Mouse (Mus musculus) testis, adult 2 months (tissue): ENCODE data around the gene Auts2. TPM values are rescaled to one million over a fixed set of nuclear protein-coding genes. Genes with fewer than 3 reads are reported as not detected.

Experiments
- H3K27ac ChIP-seq: fragments of 200-500 bp; 2 replicates; pipeline ENCODE4 v1.5.1; 2012; ENCODE audit warnings: low read depth, low read length; ENCODE audit not compliant: control insufficient read depth, insufficient read depth
- H3K27me3 ChIP-seq: fragments of 200-500 bp; 2 replicates; pipeline ENCODE4 v1.6.1; 2012; ENCODE audit warnings: mild to moderate bottlenecking, low read length, moderate library complexity; ENCODE audit not compliant: control insufficient read depth, insufficient read depth
- H3K36me3 ChIP-seq: fragments of 200-500 bp; 2 replicates; pipeline ENCODE4 v1.6.1; 2012; ENCODE audit warnings: mild to moderate bottlenecking, low read length; ENCODE audit not compliant: control insufficient read depth, insufficient read depth
- H3K4me1 ChIP-seq: fragments of 200-500 bp; 2 replicates; pipeline ENCODE4 v1.6.1; 2012; ENCODE audit warnings: low read length; ENCODE audit not compliant: control insufficient read depth, insufficient read depth
- H3K4me3 ChIP-seq: fragments of 200-500 bp; 2 replicates; pipeline ENCODE4 v1.5.1; 2012; ENCODE audit warnings: low read depth, mild to moderate bottlenecking, low read length, moderate library complexity, mixed read lengths; ENCODE audit not compliant: control insufficient read depth
- CTCF ChIP-seq: fragments of 200-500 bp; IDR thresholded peaks from 2 replicates; pipeline ENCODE4 v1.5.1; 2012; ENCODE audit warnings: low read depth, mild to moderate bottlenecking, inconsistent platforms, low read length, moderate library complexity; ENCODE audit not compliant: control insufficient read depth, insufficient read depth, insufficient replicate concordance
- POLR2A ChIP-seq: fragments of 200-500 bp; IDR thresholded peaks from 2 replicates; pipeline ENCODE4 v1.6.1; 2012; ENCODE audit warnings: low read depth, mild to moderate bottlenecking, inconsistent platforms, low read length, moderate library complexity; ENCODE audit not compliant: control insufficient read depth
- polyA plus RNA-seq: library from polyadenylated mRNA; depleted of rRNA; stranded (reverse); fragments of >200 nt; gene quantifications from 2 replicates; pipeline ENCODE4 v1.2.3, GENCODE M21; 2012

Gene Auts2
- polyA plus RNA-seq, 1 experiment = 4.3 TPM

- Histone ChIP-seq H3K4me1 (no peaks in the 10 kb centered on the region), H3K36me3 (no peaks in the 10 kb centered on the region)
- TF ChIP-seq CTCF (no peak), POLR2A (no peak)
Observed at GRCm38 (mm10) chr5:132472184-132472829, 70.8 kb downstream of the Auts2 start.

GRCm38 (mm10) chr5:132467364-132467743, 75.8 kb downstream of the Auts2 start:
- no peak for TF ChIP-seq POLR2A
- H3K27me3 ChIP-seq = no peaks in the 10 kb centered on the region
- H3K4me1 ChIP-seq = no peaks in the 10 kb centered on the region
- H3K36me3 ChIP-seq = no peaks in the 10 kb centered on the region
- no peak overlapping the region for H3K27ac ChIP-seq
- no peak overlapping the region for H3K4me3 ChIP-seq

More at GRCm38 (mm10) chr5:132472184-132472829, 70.8 kb downstream of the Auts2 start:
- Histone ChIP-seq H3K27me3 (no peaks in the 10 kb centered on the region), H3K27ac (no peak overlapping the region), H3K4me3 (no peak overlapping the region)

- TF ChIP-seq CTCF (no peak), POLR2A (no peak)
- Histone ChIP-seq H3K4me3 (no peak overlapping the region), H3K4me1 (no peaks in the 10 kb centered on the region), H3K27me3 (no peaks in the 10 kb centered on the region), H3K27ac (no peak overlapping the region), H3K36me3 (no peaks in the 10 kb centered on the region)
Observed at GRCm38 (mm10) chr5:132466427-132467363, 76.4 kb downstream of the Auts2 start.

GRCm38 (mm10) chr5:132462560-132462959, 80.6 kb downstream of the Auts2 start:
- H3K4me1 ChIP-seq = no peaks in the 10 kb centered on the region
- no peaks in the 10 kb centered on the region for H3K27me3 ChIP-seq
- H3K4me3 ChIP-seq = no peak overlapping the region
- TF ChIP-seq POLR2A = no peak
- TF ChIP-seq CTCF = no peak
- no peaks in the 10 kb centered on the region for H3K36me3 ChIP-seq
- H3K27ac ChIP-seq = no peak overlapping the region

DNA sequence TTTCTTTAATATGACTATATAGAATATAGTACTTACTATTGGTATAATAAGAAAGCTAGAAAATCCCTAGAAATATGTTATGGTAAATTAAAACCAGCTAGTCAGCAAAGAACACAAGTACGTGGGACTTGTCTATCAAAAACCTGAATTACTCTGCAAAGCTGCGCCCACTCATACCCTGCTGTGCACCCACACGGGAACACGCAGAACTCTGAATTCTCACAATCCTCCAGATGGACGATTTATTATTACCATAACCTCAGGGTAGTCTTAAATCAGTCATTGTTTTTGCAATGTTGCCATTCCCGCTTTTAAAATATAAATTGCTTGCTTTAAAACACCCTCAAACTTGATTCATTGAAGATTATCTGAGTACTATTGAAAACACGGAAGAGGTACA, 84.6 kb downstream of the Auts2 start:
- TF ChIP-seq CTCF (no peak), POLR2A (no peak)
- no peak overlapping the region for H3K4me3 ChIP-seq
- no peaks in the 10 kb centered on the region for H3K4me1 ChIP-seq
- H3K27ac ChIP-seq = no peak overlapping the region
- H3K27me3 ChIP-seq = no peaks in the 10 kb centered on the region
- H3K36me3 ChIP-seq = no peaks in the 10 kb centered on the region

DNA sequence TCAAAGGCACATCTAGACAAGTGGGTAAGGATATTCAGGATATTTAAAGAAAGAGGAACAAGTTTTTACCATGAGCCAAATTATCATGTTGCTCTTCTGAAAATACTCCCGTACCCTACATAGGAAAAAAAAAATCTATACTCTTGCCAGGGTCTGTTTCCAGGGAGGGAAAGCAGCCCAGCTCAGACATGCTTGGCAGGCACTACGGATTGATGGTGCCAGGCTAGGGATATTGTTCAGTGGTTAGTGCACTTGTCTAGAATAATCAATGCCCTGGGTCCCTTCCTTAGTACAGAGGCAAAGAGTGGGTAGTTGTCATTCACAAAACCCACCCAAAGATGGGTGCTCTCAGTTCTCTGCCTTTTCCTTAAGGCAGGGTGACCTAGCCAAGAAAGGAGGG, 90.8 kb downstream of the Auts2 start:
- Histone ChIP-seq H3K4me3 (no peak overlapping the region), H3K27ac (no peak overlapping the region), H3K36me3 (no peaks in the 10 kb centered on the region), H3K27me3 (no peaks in the 10 kb centered on the region), H3K4me1 (no peaks in the 10 kb centered on the region)
- TF ChIP-seq CTCF = no peak
- TF ChIP-seq POLR2A = no peak

GRCm38 (mm10) chr5:132450071-132450470, 93.1 kb downstream of the Auts2 start:
- no peaks in the 10 kb centered on the region for H3K4me1 ChIP-seq

More at GRCm38 (mm10) chr5:132450071-132450470, 93.1 kb downstream of the Auts2 start:
- H3K27ac ChIP-seq = no peak overlapping the region
- H3K27me3 ChIP-seq = no peaks in the 10 kb centered on the region
- TF ChIP-seq CTCF (no peak), POLR2A (no peak)
- no peaks in the 10 kb centered on the region for H3K36me3 ChIP-seq
- H3K4me3 ChIP-seq = no peak overlapping the region
